16 mouse cellular contexts compared by ENCODE assay signal in genomic region chr19:28181171-28181570, GRCm38 (mm10).
"Had no signal": no experiment of that assay in that cellular context is flagged by ENCODE, and none has a peak within 500 bp of the region (broad histone marks: within the 10 kb centered on the region; RNA-seq: fewer than 3 reads in every experiment).

No protein-coding gene starts in this region.

- DNase-seq: retina, postnatal 1 day; right cerebral cortex, adult 18-20 months; right cerebral cortex, postnatal 14 days; right cerebral cortex, postnatal 25 days; right cerebral cortex, postnatal 4 days; spleen, adult 18-20 months; thymus, adult 18-20 months; thymus, adult 2 months; thymus, postnatal 14 days; thymus, postnatal 25 days; thymus, postnatal 36 days; thymus, postnatal 4 days had no signal

- H3K27ac ChIP-seq: neural tube, embryonic 13.5 days; neural tube, embryonic 15.5 days; stomach, embryonic 15.5 days; stomach, postnatal 0 days had no signal

- H3K9ac ChIP-seq: neural tube, embryonic 13.5 days; neural tube, embryonic 15.5 days; stomach, embryonic 15.5 days had no signal

- H3K4me1 ChIP-seq: neural tube, embryonic 13.5 days; neural tube, embryonic 15.5 days; stomach, embryonic 15.5 days had no signal

- H3K4me3 ChIP-seq: neural tube, embryonic 13.5 days; neural tube, embryonic 15.5 days; stomach, embryonic 15.5 days had no signal

- H3K27me3 ChIP-seq: neural tube, embryonic 13.5 days; neural tube, embryonic 15.5 days; stomach, embryonic 15.5 days had no signal

- H3K36me3 ChIP-seq: neural tube, embryonic 13.5 days; neural tube, embryonic 15.5 days; stomach, embryonic 15.5 days had no signal

- H3K4me2 ChIP-seq: neural tube, embryonic 13.5 days; neural tube, embryonic 15.5 days; stomach, embryonic 15.5 days had no signal

- H3K9me3 ChIP-seq: neural tube, embryonic 13.5 days; neural tube, embryonic 15.5 days; stomach, embryonic 15.5 days had no signal
